Mouse (Mus musculus): Measurements from ENCODE around the gene Irf2bpl.

- TF ChIP-seq CTCF (IDR thresholded peaks at IDR 0.05; ENCODE audit: insufficient read depth, low read length) (no peak), POLR2A (IDR thresholded peaks at IDR 0.05; ENCODE audit: borderline replicate concordance, extremely low read depth, low read depth, low read length) (no peak)
These were observed 10.3 kb upstream of the Irf2bpl start for GRCm38 (mm10) chr12:86894841-86895428.

Measured in lung, adult 2 months (tissue).